Mouse (Mus musculus) hindbrain, embryonic 15.5 days (tissue): ENCODE data around the gene Nfkbil1. TPM values are rescaled to one million over a fixed set of nuclear protein-coding genes. Genes with fewer than 3 reads are reported as not detected.

Experiments
- ATAC-seq: fragments of 200-750 bp; cut with Nextera tagmentation; 2 replicates; pipeline ENCODE4 v1.8.0; 2017; ENCODE audit warnings: low read depth, moderate number of reproducible peaks, moderate TSS enrichment; ENCODE audit not compliant: low FRiP score
- H3K27ac ChIP-seq: fragments of 300-500 bp; sonication (generic); replicated peaks from 2 replicates; pipeline ENCODE4 v1.5.1; 2015; ENCODE audit warnings: mild to moderate bottlenecking, inconsistent platforms
- H3K27me3 ChIP-seq: fragments of 300-500 bp; sonication (generic); 2 replicates; pipeline ENCODE4 v1.6.1; 2015; ENCODE audit warnings: control low read depth, inconsistent platforms
- H3K36me3 ChIP-seq: fragments of 300-500 bp; sonication (generic); 2 replicates; pipeline ENCODE4 v1.6.1; 2015; ENCODE audit warnings: control low read depth, inconsistent platforms
- H3K4me1 ChIP-seq: fragments of 300-500 bp; sonication (generic); replicated peaks from 2 replicates; pipeline ENCODE4 v1.6.1; 2015; ENCODE audit warnings: control low read depth, inconsistent platforms
- H3K4me2 ChIP-seq: fragments of 300-500 bp; sonication (generic); 2 replicates; pipeline ENCODE4 v1.6.1; 2015; ENCODE audit warnings: moderate library complexity, mild to moderate bottlenecking, inconsistent platforms
- H3K4me3 ChIP-seq: fragments of 300-500 bp; sonication (generic); 2 replicates; pipeline ENCODE4 v1.5.1; 2015; ENCODE audit warnings: mild to moderate bottlenecking, inconsistent platforms
- H3K9ac ChIP-seq: fragments of 300-500 bp; sonication (generic); 2 replicates; pipeline ENCODE4 v1.6.1; 2015; ENCODE audit warnings: inconsistent platforms
- H3K9me3 ChIP-seq: fragments of 300-500 bp; sonication (generic); 2 replicates; pipeline ENCODE4 v1.6.1; 2016; ENCODE audit warnings: control low read depth, inconsistent platforms
- WGBS: fragments of 180-500 bp; shearing (Covaris S2); methylation state at CpG from one replicate; pipeline ENCODE4 v1.1.7; 2015; 5-methylcytosine and 5-hydroxymethylcytosine counted together
- polyA plus RNA-seq: library from polyadenylated mRNA; unstranded; fragments of >200 nt; fragmentation: Nextera tagmentation; extraction: Ambion mirVana; gene quantifications from 2 replicates; pipeline ENCODE4 v1.2.1, GENCODE M21; 2015

The Nfkbil1 gene
- polyA plus RNA-seq, 1 experiment from 2014 or later = 12.0 TPM

DNA sequence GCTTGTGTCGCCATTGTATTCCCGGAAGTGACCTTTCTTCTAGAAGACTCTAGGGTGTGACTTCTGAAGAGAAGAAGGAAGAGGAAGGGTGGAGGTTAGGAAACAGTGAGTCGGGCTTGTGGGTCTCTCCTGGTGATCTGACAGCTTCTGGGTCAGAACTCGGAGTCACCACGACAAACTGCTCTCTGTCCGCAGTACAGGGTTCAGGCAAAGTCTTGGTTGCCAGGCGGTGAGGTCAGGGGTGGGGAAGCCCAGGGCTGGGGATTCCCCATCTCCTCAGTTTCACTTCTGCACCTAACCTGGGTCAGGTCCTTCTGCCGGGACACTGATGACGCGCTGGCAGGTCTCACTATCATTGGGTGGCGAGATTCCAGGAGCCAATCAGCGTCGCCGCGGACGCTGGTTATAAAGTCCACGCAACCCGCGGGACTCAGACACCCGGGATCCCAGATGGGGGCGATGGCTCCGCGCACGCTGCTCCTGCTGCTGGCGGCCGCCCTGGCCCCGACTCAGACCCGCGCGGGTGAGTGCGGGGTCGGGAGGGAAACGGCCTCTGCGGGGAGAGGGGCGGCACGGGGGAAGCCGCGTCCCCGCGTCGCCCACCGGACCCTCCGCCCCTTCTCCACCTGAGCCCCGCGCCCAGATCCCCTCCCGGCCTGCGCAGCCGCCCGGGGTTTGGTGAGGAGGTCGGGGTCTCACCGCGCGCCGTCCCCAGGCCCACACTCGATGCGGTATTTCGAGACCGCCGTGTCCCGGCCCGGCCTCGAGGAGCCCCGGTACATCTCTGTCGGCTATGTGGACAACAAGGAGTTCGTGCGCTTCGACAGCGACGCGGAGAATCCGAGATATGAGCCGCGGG lies 27.3 kb upstream of the Nfkbil1 start, which contains the start of gene H2-D1:
Gene H2-D1 (plus strand): TSS at position 67 of the 859 bp plus-strand sequence.
- H3K27me3 ChIP-seq = 0 out of 2 replicates have a peak, but pooled peaks cover 2% of the 10 kb centered on the region
- peak; percentile 92 for ATAC-seq
- H3K36me3 ChIP-seq = no peaks in the 10 kb centered on the region
- WGBS = 2% methylated on average over 71 of the region's 73 CpGs
- H3K9ac ChIP-seq = peak within 1 kb of the TSS; percentile 55
- H3K4me3 ChIP-seq = peak within 1 kb of the TSS; percentile 69
- no peak within 1 kb of the TSS; the same call in 1 of the 2 replicates for H3K27ac ChIP-seq
- peak within 1 kb of the TSS; percentile 74 for H3K4me2 ChIP-seq
- H3K4me1 ChIP-seq = peaks cover 12% of the 10 kb centered on the region
- no peaks in the 10 kb centered on the region for H3K9me3 ChIP-seq

DNA sequence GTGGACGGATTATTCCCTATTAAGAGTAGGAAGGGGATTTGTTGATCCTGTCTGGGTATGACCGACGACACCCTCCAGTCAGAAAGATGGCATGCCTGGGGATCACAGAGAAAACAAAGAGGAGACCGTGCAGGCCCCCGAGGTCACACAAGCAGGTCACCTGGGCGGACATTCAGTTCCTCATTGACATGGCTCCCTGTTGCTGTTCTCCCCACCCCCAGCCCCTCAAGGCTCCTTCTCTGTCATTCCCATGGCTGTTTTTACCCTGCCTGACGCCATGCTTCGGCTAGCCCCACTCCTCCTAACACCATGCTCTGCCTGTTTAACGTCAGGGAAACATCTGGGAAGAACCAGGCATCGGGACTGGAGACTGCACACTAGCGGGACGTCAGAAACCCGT lies 26.1 kb upstream of the Nfkbil1 start:
- 71% methylated on average over 13 of the region's 13 CpGs for WGBS
- H3K4me1 ChIP-seq = peaks cover 14% of the 10 kb centered on the region
- H3K27me3 ChIP-seq = 0 out of 2 replicates have a peak, but pooled peaks cover 2% of the 10 kb centered on the region

DNA sequence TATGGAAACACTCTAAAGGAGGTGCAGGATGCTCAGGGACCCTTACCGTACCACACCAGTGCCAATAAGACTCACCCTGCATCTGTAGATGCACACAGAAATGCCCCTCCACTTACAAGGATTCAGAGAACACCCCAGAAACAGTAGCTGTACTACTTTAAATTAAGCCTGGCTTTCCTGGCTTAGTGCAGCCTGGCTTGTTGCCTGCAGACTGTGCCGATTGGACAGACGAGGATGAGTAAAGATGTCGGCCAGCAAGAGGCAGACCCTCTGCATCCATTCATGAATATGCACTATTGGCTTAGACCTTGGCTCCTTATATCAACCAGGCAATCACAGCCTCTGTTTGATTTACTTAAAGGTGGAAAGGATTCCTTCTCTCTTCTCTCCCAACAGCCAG lies 24.0 kb upstream of the Nfkbil1 start:
- Histone ChIP-seq H3K9me3 (no peaks in the 10 kb centered on the region), H3K4me3 (no peak overlapping the region), H3K4me2 (no peak overlapping the region), H3K27ac (no peak overlapping the region), H3K27me3 (0 out of 2 replicates have a peak, but pooled peaks cover 2% of the 10 kb centered on the region), H3K4me1 (peaks cover 14% of the 10 kb centered on the region), H3K9ac (no peak overlapping the region), H3K36me3 (no peaks in the 10 kb centered on the region)
- WGBS = 72% methylated on average over 4 of the region's 4 CpGs
- ATAC-seq = no peak

More for the DNA sequence above, 26.1 kb upstream of the Nfkbil1 start:
- Histone ChIP-seq H3K4me2 (no peak overlapping the region), H3K9me3 (no peaks in the 10 kb centered on the region), H3K27ac (no peak overlapping the region), H3K9ac (no peak overlapping the region), H3K4me3 (no peak overlapping the region), H3K36me3 (no peaks in the 10 kb centered on the region)
- no peak for ATAC-seq

DNA sequence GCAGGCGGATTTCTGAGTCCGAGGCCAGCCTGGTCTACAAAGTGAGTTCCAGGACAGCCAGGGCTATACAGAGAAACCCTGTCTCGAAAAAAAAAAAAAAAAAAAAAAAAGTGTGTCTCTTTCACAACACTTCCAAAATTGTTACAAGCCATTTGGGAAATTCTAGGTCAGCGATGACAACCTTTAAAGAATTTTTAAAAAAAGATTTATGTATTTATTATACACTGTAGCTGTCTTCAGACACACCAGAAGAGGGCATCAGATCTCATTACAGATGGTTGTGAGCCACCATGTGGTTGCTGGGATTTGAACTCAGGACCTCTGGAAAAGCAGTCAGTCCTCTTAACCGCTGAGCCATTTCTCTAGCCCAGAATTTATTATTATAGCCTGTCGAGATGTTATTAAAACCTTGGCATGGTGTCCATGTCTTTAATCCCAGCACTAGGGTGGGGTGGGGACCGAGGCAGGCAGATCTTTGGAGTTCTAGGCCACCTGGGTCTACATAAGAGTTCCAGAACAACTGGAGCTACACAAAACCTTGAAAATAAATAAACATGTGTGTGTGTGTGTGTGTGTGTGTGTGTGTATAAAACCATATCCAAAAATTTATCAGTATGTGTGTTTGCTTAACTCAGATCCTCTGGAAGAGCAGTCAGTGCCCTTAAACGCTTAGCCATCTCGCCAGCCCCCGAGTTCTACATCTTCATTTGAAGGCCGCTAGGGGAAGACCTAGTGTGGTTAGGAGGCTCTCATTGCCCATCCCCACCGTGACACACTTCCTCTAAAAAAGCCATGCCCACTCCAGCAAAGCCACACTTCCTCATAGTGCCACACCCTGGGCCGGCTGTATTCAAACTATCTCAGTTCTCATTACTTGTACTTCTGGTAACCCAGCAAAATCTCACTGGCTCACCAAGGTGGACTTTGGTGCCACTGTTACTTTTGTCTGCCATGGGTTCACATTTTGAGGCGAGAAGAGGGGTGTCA lies 23.2 kb upstream of the Nfkbil1 start:
- no peaks in the 10 kb centered on the region for H3K27me3 ChIP-seq
- 61% methylated on average over 13 of the region's 14 CpGs for WGBS
- no peaks in the 10 kb centered on the region for H3K9me3 ChIP-seq
- H3K4me3 ChIP-seq = no peak overlapping the region
- no peak for ATAC-seq
- peaks cover 6% of the 10 kb centered on the region for H3K36me3 ChIP-seq
- H3K4me2 ChIP-seq = no peak overlapping the region
- H3K4me1 ChIP-seq = peaks cover 10% of the 10 kb centered on the region
- H3K9ac ChIP-seq = no peak overlapping the region
- no peak overlapping the region for H3K27ac ChIP-seq

DNA sequence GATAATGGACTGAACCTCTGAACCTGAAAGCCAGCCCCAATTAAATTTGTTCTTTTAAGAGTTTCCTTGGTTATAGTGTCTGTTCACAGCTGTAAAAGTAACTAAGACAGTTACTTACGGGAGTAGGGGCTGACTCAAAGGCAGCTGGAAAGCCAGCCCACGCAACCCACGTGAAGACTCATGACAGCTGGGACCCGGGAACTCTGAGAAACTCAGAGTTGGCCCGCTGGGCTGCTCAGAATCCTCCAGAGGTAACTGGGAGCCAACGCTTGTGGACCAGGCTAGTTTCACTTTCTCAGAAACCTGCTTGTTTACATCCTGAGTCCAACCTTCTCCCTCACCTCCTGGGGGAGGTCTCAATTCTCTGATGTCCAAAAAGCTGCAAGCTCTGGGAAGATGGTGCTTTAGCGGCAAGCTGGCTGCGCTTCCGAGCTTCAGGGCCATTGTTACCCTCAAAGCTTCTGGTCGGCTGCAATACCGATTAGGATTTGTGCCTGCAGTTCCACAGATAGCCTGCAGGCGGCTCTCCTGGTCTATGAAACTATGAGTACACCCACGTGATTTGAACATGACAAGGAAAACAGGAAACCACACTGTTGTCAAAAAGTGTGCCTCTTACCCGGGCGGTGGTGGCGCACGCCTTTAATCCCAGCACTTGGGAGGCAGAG lies 22.4 kb upstream of the Nfkbil1 start:
- 0 out of 2 replicates have a peak overlapping the region, but pooled peaks have one; percentile 14 for H3K9ac ChIP-seq
- peak overlapping the region; percentile 46 for H3K4me2 ChIP-seq
- ATAC-seq = no peak
- peak overlapping the region; percentile 19; the same call in 1 of the 2 replicates for H3K4me3 ChIP-seq
- 11% methylated on average over 17 of the region's 17 CpGs for WGBS
- H3K9me3 ChIP-seq = no peaks in the 10 kb centered on the region
- H3K27ac ChIP-seq = no peak overlapping the region
- peaks cover 4% of the 10 kb centered on the region for H3K4me1 ChIP-seq
- peaks cover 14% of the 10 kb centered on the region for H3K36me3 ChIP-seq
- H3K27me3 ChIP-seq = no peaks in the 10 kb centered on the region

DNA sequence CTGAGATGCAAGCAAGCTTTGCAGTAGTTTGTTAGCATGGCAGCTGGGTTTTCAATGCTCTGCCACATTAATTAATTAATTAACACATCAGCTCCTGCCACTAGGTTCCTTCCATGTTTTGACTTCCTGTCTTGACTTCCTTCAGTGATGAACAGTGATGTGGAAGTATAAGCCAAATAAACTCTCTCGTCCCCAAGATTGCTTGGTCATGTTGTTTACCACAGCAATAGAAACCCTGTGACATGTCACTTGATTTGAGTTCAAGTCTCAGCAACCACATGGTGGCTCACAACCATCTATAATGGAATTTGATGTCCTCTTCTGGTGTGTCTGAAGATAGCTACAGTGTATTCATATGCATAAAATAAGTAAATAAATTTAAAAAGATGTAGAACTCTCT lies 21.8 kb upstream of the Nfkbil1 start:
- Histone ChIP-seq H3K27me3 (no peaks in the 10 kb centered on the region), H3K27ac (no peak overlapping the region), H3K9ac (no peak overlapping the region), H3K9me3 (no peaks in the 10 kb centered on the region), H3K4me3 (no peak overlapping the region), H3K4me2 (no peak overlapping the region), H3K4me1 (peaks cover 4% of the 10 kb centered on the region), H3K36me3 (peaks cover 20% of the 10 kb centered on the region)
- WGBS = 81% methylated on average over 1 of the region's 1 CpGs
- ATAC-seq = no peak

DNA sequence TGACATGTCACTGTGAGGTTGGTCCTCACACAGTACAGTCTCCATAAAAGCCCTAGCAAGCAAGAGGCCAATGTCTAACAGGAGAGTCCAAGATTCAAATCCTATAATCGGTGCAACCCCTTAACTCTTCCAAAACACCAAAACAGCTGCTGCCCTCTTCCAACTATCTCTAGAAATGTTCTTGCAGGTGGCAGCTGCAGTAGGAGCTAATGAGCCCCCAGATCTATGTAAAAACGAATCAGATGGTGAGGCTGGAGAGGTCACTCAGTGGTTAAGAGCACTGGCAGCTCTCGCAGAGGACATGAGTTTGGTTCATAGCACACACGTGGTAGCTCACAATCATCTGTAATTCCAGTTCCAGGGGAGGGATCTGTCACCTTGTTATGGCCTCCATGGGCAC lies 20.1 kb upstream of the Nfkbil1 start:
- Histone ChIP-seq H3K27ac (no peak overlapping the region), H3K4me1 (peaks cover 4% of the 10 kb centered on the region), H3K27me3 (no peaks in the 10 kb centered on the region), H3K4me3 (no peak overlapping the region), H3K36me3 (peaks cover 32% of the 10 kb centered on the region), H3K9ac (no peak overlapping the region), H3K9me3 (no peaks in the 10 kb centered on the region), H3K4me2 (no peak overlapping the region)
- WGBS = 68% methylated on average over 4 of the region's 4 CpGs
- no peak for ATAC-seq

DNA sequence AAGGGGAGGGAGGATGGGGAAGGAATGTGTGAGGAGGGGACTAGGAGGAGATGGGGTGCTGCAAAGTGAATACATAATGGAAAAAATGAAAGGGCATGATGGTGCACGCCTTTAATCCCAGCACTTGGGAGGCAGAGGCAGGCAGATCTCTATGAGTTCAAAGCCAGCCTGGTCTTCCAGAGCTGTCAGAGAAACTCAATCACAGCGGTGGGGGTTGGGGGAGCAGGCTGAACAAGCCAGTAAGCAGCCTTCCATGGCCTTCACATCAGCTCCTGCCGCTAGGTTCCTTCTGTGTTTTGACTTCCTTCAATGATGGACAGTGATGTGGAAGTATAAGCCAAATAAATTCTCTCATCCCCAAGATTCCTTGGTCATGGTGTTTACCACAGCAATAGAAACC lies 19.7 kb upstream of the Nfkbil1 start:
- Histone ChIP-seq H3K27me3 (no peaks in the 10 kb centered on the region), H3K9ac (no peak overlapping the region), H3K36me3 (peaks cover 36% of the 10 kb centered on the region), H3K4me2 (no peak overlapping the region), H3K27ac (no peak overlapping the region), H3K9me3 (no peaks in the 10 kb centered on the region), H3K4me3 (no peak overlapping the region), H3K4me1 (peaks cover 4% of the 10 kb centered on the region)
- WGBS = 73% methylated on average over 3 of the region's 3 CpGs
- no peak for ATAC-seq

DNA sequence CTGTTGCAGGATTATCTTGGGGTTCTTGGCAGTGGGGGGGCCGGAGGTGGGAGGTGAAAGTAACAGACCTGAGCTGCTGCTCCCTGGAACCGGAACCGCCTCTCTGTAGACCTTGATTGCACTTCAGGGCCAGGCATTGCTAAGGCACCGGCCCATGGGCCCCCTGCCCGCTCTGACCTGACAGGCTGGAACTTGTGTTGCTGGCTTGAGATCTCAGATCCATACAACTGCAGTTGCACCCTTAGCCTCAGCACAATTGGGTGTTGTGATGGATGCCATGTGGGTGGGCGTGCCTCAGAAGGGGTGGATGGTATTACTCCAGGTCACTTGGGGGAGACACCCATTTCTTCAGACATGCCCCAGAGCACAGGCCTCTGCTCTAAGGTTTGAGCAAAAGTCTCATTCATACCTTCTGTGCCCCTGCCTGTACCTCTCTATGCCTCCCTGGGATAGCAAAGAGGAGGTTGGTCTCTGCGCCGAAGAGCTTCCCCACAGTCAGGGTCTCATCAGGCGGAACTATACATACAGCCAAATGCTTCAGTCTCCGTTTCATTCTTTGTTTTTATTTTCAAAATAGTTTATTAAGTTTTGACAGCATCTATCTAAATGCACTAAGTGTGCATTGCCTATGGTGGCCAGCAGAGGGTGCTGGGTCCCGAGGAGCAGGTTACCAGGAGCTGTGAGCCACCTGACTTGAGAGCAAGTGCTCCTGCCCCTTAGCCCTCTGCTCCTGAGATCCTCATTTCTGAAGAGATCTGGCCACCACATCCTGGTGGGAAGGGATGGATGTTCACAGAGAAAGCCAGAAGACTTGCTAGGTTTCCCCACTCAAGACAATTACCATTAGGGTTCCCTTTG lies 18.9 kb upstream of the Nfkbil1 start:
- peaks cover 44% of the 10 kb centered on the region for H3K36me3 ChIP-seq
- no peaks in the 10 kb centered on the region for H3K27me3 ChIP-seq
- no peak overlapping the region for H3K27ac ChIP-seq
- ATAC-seq = peak; percentile 13; the same call in 1 of the 2 replicates
- no peaks in the 10 kb centered on the region for H3K9me3 ChIP-seq
- 55% methylated on average over 11 of the region's 11 CpGs for WGBS
- H3K4me1 ChIP-seq = peaks cover 4% of the 10 kb centered on the region
- H3K4me2 ChIP-seq = no peak overlapping the region
- H3K4me3 ChIP-seq = no peak overlapping the region
- no peak overlapping the region for H3K9ac ChIP-seq

DNA sequence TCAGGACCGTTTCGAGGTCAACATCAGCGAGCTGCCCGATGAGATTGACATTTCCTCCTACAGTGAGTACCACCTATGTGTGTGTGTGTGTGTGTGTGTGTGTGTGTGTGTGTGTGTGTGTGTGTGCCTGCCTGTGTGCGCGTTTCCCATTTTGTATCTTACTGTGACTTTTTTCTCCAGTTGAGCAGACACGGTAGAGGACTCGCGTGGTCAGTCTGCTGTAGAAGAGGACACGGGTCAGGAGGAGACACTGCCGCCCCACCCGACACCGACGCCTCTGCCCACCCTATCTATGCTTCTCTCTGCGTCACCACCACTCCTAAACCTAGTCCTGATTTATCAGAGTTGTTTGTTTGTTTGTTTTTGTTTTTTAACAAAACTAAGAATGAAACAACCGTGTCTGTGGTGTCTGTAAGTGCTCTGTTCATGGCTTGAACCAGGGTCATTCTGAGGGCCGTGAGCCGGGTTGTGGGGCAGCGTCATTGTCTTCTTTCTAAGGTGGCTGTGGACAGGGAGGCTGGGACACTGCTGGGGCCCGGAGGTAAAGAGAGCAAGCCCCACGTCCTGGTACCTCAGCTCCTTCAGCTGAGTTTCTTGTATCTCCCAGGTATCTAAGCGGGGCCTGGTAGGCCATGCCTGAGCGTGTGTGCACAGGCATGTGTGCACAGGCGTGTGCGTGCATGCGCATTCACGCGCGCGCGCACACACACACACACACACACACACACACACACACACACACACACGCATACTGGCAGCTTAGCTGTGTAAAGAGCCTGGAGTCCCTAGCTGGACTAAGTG lies 17.9 kb upstream of the Nfkbil1 start:
- Histone ChIP-seq H3K4me2 (no peak overlapping the region), H3K36me3 (peaks cover 54% of the 10 kb centered on the region), H3K9ac (no peak overlapping the region), H3K27ac (no peak overlapping the region), H3K27me3 (no peaks in the 10 kb centered on the region), H3K4me3 (no peak overlapping the region), H3K9me3 (no peaks in the 10 kb centered on the region), H3K4me1 (peaks cover 4% of the 10 kb centered on the region)
- 90% methylated on average over 32 of the region's 32 CpGs for WGBS
- peak; percentile 1; the same call in 1 of the 2 replicates for ATAC-seq
